Mouse (Mus musculus): ENCODE measurements around the gene 4930519P11Rik. TPM values are rescaled to one million over a fixed set of nuclear protein-coding genes. Genes with fewer than 3 reads are reported as not detected.

Gene 4930519P11Rik
- polyA plus RNA-seq, 1 experiment from 2014 or later, result 0.42 TPM

- H3K4me3 ChIP-seq (replicated peaks; ENCODE audit: low read depth, low read length), result no peak overlapping the region; the same call in 1 of the 2 replicates
- no peak overlapping the region for H3K9ac ChIP-seq (ENCODE audit: low read depth, low read length)
- no peak for TF ChIP-seq CTCF (IDR thresholded peaks at IDR 0.05; ENCODE audit: low read depth)
- no peaks in the 10 kb centered on the region for H3K27me3 ChIP-seq (ENCODE audit: insufficient read depth, low read length)
- H3K4me1 ChIP-seq (replicated peaks; ENCODE audit: insufficient read depth, low read length), result peaks cover 17% of the 10 kb centered on the region
- DNase-seq (ENCODE audit: low spot score), result no peak
- H3K36me3 ChIP-seq (ENCODE audit: insufficient read depth, low read length), result no peaks in the 10 kb centered on the region
- peak overlapping the region; percentile 91 for H3K4me2 ChIP-seq (ENCODE audit: low read length)
- H3K9me3 ChIP-seq (replicated peaks; ENCODE audit: low read length), result no peaks in the 10 kb centered on the region
- H3K27ac ChIP-seq, result peak overlapping the region; percentile 77
- 54% methylated on average over 2 of the region's 2 CpGs for WGBS
- no peak for ATAC-seq (replicated peaks; ENCODE audit: low FRiP score, low read depth)
These were observed 45.5 kb downstream of the 4930519P11Rik start for GRCm38 (mm10) chr2:154567766-154568165.

- no peak for TF ChIP-seq CTCF (IDR thresholded peaks at IDR 0.05; ENCODE audit: low read depth)
- DNase-seq (ENCODE audit: low spot score) (peak; percentile 52), ATAC-seq (replicated peaks; ENCODE audit: low FRiP score, low read depth) (no peak)
- H3K36me3 ChIP-seq (ENCODE audit: insufficient read depth, low read length), result 0 out of 2 replicates have a peak, but pooled peaks cover 3% of the 10 kb centered on the region
- H3K27me3 ChIP-seq (ENCODE audit: insufficient read depth, low read length), result no peaks in the 10 kb centered on the region
- no peak overlapping the region for H3K4me3 ChIP-seq (replicated peaks; ENCODE audit: low read depth, low read length)
- H3K27ac ChIP-seq, result no peak overlapping the region
- peaks cover 17% of the 10 kb centered on the region for H3K4me1 ChIP-seq (replicated peaks; ENCODE audit: insufficient read depth, low read length)
- H3K4me2 ChIP-seq (ENCODE audit: low read length), result no peak overlapping the region
- H3K9me3 ChIP-seq (replicated peaks; ENCODE audit: low read length), result no peaks in the 10 kb centered on the region
- no peak overlapping the region for H3K9ac ChIP-seq (ENCODE audit: low read depth, low read length)
- WGBS, result 37% methylated on average over 8 of the region's 8 CpGs
These were observed 46.6 kb downstream of the 4930519P11Rik start for GRCm38 (mm10) chr2:154566641-154567040.

GRCm38 (mm10) chr2:154565562-154565961 lies 47.7 kb downstream of the 4930519P11Rik start:
- DNase-seq (ENCODE audit: low spot score), result no peak
- no peaks in the 10 kb centered on the region for H3K27me3 ChIP-seq (ENCODE audit: insufficient read depth, low read length)
- H3K4me3 ChIP-seq (replicated peaks; ENCODE audit: low read depth, low read length), result no peak overlapping the region
- H3K9ac ChIP-seq (ENCODE audit: low read depth, low read length), result no peak overlapping the region
- WGBS, result 71% methylated on average over 3 of the region's 3 CpGs
- no peak for ATAC-seq (replicated peaks; ENCODE audit: low FRiP score, low read depth)
- H3K4me1 ChIP-seq (replicated peaks; ENCODE audit: insufficient read depth, low read length), result peaks cover 17% of the 10 kb centered on the region
- H3K36me3 ChIP-seq (ENCODE audit: insufficient read depth, low read length), result 0 out of 2 replicates have a peak, but pooled peaks cover 3% of the 10 kb centered on the region
- no peak overlapping the region for H3K4me2 ChIP-seq (ENCODE audit: low read length)
- TF ChIP-seq CTCF (IDR thresholded peaks at IDR 0.05; ENCODE audit: low read depth), result no peak
- no peak overlapping the region for H3K27ac ChIP-seq
- H3K9me3 ChIP-seq (replicated peaks; ENCODE audit: low read length), result no peaks in the 10 kb centered on the region

- Histone ChIP-seq H3K27ac (no peak overlapping the region), H3K9me3 (replicated peaks; ENCODE audit: low read length) (no peaks in the 10 kb centered on the region), H3K36me3 (ENCODE audit: insufficient read depth, low read length) (0 out of 2 replicates have a peak, but pooled peaks cover 3% of the 10 kb centered on the region), H3K4me2 (ENCODE audit: low read length) (no peak overlapping the region), H3K4me3 (replicated peaks; ENCODE audit: low read depth, low read length) (no peak overlapping the region), H3K4me1 (replicated peaks; ENCODE audit: insufficient read depth, low read length) (peaks cover 15% of the 10 kb centered on the region), H3K9ac (ENCODE audit: low read depth, low read length) (no peak overlapping the region), H3K27me3 (ENCODE audit: insufficient read depth, low read length) (no peaks in the 10 kb centered on the region)
- WGBS, result 79% methylated on average over 22 of the region's 22 CpGs
- DNase-seq (ENCODE audit: low spot score), result no peak
- no peak for TF ChIP-seq CTCF (IDR thresholded peaks at IDR 0.05; ENCODE audit: low read depth)
- ATAC-seq (replicated peaks; ENCODE audit: low FRiP score, low read depth), result 0 out of 2 replicates have a peak, but pooled peaks have one; percentile 33
These were observed 49.5 kb downstream of the 4930519P11Rik start for GRCm38 (mm10) chr2:154563612-154564170.

Other genes with a start within 250 kb of the 4930519P11Rik start
- 13.9 and 25.2 TPM in 2 replicates for gene Cdk5rap1, start 240.4 kb downstream of the 4930519P11Rik start, polyA plus RNA-seq (2015; fragmentation: Nextera tagmentation; extraction: Ambion mirVana)
- 16.8 and 16.9 TPM in 2 replicates for gene Snta1, start 205.3 kb downstream of the 4930519P11Rik start, polyA plus RNA-seq (2015; fragmentation: Nextera tagmentation; extraction: Ambion mirVana)
- gene Cbfa2t2, start 177.0 kb downstream of the 4930519P11Rik start, polyA plus RNA-seq (2015; fragmentation: Nextera tagmentation; extraction: Ambion mirVana), result 23.6 and 26.0 TPM in 2 replicates
- gene 1700003F12Rik, start 66.4 kb downstream of the 4930519P11Rik start, polyA plus RNA-seq (2015; fragmentation: Nextera tagmentation; extraction: Ambion mirVana), result 0.80 and 1.1 TPM in 2 replicates
- 0.09 TPM in 1 of 2 replicates, not detected in the other for gene Actl10, start 61.7 kb downstream of the 4930519P11Rik start, polyA plus RNA-seq (2015; fragmentation: Nextera tagmentation; extraction: Ambion mirVana)
- 0.58 and 0.97 TPM in 2 replicates for gene Necab3, start 54.5 kb downstream of the 4930519P11Rik start, polyA plus RNA-seq (2015; fragmentation: Nextera tagmentation; extraction: Ambion mirVana)
- 9.5 and 9.6 TPM in 2 replicates for gene E2f1, start 43.5 kb downstream of the 4930519P11Rik start, polyA plus RNA-seq (2015; fragmentation: Nextera tagmentation; extraction: Ambion mirVana)
- gene Pxmp4, start 9.7 kb downstream of the 4930519P11Rik start, polyA plus RNA-seq (2015; fragmentation: Nextera tagmentation; extraction: Ambion mirVana), result 37.3 and 37.9 TPM in 2 replicates
- gene Zfp341, start 140 bp downstream of the 4930519P11Rik start, polyA plus RNA-seq (2015; fragmentation: Nextera tagmentation; extraction: Ambion mirVana), result 0.80 and 0.82 TPM in 2 replicates
- gene Chmp4b, start 38.3 kb upstream of the 4930519P11Rik start, polyA plus RNA-seq (2015; fragmentation: Nextera tagmentation; extraction: Ambion mirVana), result 30.0 and 34.7 TPM in 2 replicates
- not detected in 2 replicates for gene Gm14214, start 156.6 kb upstream of the 4930519P11Rik start, polyA plus RNA-seq (2015; fragmentation: Nextera tagmentation; extraction: Ambion mirVana)
- 31.6 and 33.7 TPM in 2 replicates for gene Raly, start 177.7 kb upstream of the 4930519P11Rik start, polyA plus RNA-seq (2015; fragmentation: Nextera tagmentation; extraction: Ambion mirVana)
- gene a, start 178.0 kb upstream of the 4930519P11Rik start, polyA plus RNA-seq (2015; fragmentation: Nextera tagmentation; extraction: Ambion mirVana), result 0.42 and 1.1 TPM in 2 replicates